Mouse (Mus musculus): ENCODE measurements at regions not wholly inside any gene's neighbourhood (a gene's known extent, or its start where the extent isn't known, plus 50 kb on each side); places are given as distances from the start of the nearest gene placed in this dataset.

- in situ Hi-C loops (cut with MboI, MseI) = no loop called here
These were observed 259.4 kb upstream of the Fn1 start for GRCm38 (mm10) chr1:71912441-71912840.

DNA sequence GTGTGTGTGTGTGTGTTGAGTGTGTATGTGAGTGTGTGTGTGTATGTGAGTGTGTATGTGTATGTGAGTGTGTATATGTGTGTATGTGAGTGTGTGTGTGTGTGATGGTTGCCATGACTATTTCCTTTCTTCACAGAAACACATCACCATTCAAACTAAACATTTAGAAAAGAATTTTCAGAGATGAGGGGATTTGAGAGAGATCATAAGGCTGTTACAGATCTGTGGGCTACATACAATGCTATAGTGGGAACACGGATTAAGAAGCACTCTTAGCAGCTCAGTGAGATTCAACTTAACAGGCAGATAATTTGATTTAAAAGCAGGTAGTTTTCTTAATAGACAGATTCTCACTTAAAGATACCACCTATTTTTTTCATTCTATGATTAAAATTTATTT, 257.1 kb upstream of the Fn1 start:
- in situ Hi-C loops (cut with MboI, MseI) = no loop called here

GRCm38 (mm10) chr1:71909508-71910124, 256.6 kb upstream of the Fn1 start:
- in situ Hi-C loops (cut with MboI, MseI) = loop anchor here (10.0 kb wide), 1 partner anchor 145 kb away; no protein-coding TSS in a partner anchor

DNA sequence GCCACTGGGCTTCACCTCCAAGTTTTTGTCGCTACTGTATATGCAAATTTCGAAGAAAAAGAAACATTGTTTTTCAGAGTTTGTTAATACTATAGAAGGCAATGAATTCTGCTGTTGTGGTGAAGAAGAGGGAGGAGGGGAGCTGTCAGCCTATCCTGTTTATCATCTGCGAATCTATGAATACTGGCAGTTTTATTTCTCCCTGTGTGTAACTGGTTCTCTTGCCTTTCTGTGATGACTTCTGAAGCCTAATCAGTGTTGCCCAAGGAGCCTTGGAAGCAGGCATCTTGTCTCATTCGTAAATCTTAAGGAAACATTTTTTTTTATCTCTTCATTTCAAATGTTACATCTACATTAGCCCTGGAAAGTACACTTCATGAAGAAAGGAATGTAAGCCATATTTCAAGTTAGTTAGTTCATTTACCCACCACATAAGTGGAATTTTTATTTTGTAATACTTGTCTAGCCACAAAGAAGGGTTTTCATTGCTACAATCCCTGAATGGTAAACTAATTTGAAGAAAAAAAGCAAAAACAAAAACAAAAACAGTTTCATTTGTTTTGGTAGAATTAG, 251.5 kb upstream of the Fn1 start:
- in situ Hi-C loops (cut with MboI, MseI) = loop anchor here (10.0 kb wide), 1 partner anchor 140 kb away; no protein-coding TSS in a partner anchor

DNA sequence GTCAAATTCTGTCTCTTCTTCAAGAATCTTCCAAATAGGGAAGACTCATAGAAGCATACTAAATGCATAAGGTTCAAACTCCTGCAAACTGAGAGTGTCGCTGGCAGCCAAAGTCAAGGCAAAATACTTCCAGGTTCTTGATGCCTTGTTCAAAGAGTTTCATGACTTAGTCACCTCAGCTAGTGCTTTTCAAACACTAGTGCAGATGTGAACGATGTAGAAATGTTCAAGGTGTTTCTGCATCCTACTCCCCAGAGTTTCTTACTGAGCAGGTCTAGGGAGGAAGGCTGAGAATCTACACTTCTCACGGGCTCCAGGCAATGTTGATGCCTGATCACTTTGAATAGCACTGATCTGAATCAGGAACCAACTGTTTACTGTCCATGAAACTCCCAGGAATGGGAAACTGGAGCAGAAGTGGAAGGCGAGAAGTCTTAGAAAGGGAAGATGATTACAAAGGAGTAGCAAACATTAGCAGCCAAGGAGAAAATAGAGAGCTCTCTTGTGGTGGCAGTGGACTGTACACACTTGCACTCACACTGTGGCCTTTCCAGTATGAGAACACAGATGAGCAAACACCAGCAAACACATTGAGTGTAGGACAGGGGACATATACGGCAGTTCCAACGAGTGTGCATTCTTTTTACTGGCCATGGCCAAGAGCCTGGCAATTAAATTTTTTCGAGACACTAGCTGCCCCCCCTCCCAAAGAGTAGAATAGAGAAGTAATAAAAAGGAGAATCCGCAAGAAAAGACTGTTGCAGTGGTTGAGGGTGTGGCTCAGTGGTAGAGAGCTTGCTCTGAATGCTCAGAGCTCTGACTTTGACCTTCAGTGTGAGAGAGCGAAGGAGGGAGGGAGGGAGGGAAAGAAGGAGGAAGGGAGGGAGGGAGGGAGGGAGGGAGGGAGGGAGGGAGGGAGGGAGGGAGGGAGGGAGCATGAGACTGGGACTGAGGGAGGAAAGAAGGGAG, 247.4 kb upstream of the Fn1 start:
- in situ Hi-C loops (cut with MboI, MseI) = loop anchor here (10.0 kb wide), 1 partner anchor 136 kb away; no protein-coding TSS in a partner anchor

DNA sequence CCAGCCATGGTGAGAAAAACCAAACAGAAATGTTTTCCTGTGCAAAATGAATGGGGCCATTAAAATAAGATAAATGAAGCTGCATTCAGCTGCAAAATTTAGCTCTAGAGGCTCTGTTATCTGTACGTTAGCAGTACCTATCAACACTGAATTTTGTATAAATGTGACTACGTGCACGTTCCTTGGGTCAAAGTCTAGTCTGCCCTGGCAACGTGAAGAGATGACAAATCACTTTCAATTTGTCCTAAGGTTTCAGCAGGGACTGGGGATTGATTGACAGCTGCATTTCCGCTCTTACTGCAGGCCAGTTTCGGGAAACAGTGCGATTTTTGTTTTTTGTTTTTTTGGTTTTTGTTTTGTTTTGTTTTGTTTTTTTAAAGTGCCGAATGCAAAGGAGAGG, 246.1 kb upstream of the Fn1 start:
- in situ Hi-C loops (cut with MboI, MseI) = no loop called here

DNA sequence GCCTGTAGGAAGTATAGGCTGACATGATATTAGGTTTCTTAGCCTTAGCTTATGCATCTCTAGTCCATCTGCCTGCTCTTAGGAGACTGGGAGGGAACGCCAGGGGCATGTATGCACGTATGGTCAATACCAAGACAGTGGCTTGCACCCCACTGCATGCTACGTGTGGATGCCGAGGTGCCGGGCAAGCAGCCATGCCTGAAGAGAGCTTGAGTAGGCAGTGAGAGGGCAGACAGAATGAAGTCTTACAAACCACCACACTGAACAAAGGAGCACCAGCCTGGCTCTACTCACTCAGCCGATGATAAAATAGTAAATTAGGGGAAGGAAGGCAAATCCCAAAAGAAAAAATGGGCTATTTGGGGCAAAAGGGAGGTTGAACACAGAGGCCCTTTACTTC, 245.2 kb upstream of the Fn1 start:
- in situ Hi-C loops (cut with MboI, MseI) = no loop called here

DNA sequence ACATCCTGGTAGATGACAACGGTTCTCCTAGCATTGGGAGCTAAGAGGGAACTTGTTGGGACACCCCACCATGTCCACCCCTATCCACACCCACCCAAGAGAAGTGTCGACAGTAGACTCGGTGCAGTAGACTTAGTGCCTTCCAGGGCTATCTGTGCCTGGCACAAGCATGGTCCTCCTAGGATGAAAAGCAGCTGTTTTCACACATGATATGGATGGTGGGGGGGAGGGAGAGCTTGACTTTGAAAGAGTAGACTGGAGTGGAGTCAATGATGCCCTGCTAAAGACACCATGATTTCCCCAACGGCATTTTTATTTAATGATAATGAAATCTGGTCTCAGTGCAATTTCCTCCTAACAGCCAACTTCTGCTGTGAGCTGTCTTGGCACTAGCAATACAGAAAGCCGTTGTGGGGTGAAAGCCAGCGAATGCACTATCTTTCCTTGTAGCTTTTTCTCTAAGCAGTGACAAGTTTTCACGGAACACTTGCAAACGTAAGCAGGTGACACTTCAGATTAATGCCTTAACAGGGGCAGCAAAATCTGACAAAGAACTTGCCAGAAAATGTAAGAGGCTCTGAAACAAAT, 244.6 kb upstream of the Fn1 start:
- in situ Hi-C loops (cut with MboI, MseI) = no loop called here

DNA sequence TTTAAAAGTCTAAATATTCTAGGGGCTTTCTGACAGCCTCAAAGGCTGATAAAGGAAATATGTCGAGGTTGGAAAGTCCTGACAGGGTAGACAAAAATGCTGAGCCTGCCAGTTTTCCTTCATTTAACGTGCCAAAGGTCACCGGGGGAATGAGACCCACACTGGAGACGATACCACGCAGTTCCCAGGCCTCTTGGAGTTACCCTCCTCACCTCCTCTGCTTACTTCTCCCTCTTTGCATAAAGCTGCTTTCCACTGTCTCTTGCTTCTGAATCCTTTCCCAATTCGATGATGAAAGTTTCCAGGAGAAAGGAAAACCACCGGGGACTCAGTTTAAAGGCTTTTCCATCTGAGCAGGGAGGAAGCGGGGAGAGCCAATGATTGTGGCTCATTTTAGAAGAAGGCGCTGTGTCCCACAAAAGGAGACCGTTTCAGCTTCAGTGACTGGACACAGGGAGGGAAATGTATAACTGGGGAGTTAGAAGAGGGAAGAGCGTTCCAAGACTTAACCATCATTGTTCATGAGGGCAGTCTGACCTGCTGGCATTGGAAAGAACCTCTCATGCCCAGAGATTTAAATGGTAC, 243.2 kb upstream of the Fn1 start:
- in situ Hi-C loops (cut with MboI, MseI) = no loop called here

- in situ Hi-C loops (cut with MboI, MseI) = no loop called here
These were observed 240.6 kb upstream of the Fn1 start for GRCm38 (mm10) chr1:71893636-71894035.

GRCm38 (mm10) chr1:71887809-71888208, 234.8 kb upstream of the Fn1 start:
- in situ Hi-C loops (cut with MboI, MseI) = no loop called here

- in situ Hi-C loops (cut with MboI, MseI) = no loop called here
These were observed 233.9 kb upstream of the Fn1 start for GRCm38 (mm10) chr1:71886903-71887302.

DNA sequence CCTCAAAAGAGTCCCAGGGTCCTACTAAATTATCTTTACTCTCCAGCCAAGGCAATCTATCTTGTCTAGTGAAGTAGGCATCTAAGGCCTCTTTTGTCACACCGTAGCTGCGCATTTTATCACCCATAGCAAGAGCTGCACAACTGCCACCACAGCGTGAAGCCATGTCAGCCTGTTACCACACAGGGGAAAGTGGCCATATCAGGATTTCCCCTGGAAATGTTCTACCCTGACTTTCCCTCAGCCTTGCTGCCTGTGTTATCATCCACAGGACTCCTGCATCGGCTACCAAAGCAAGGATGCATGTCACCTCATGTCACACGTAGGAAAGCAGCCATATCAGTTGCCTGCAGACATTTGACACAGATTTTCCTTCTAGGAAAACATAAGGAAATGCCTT, 233.2 kb upstream of the Fn1 start:
- in situ Hi-C loops (cut with MboI, MseI) = no loop called here

- in situ Hi-C loops (cut with MboI, MseI) = no loop called here
These were observed 228.9 kb upstream of the Fn1 start for GRCm38 (mm10) chr1:71881851-71882250.

DNA sequence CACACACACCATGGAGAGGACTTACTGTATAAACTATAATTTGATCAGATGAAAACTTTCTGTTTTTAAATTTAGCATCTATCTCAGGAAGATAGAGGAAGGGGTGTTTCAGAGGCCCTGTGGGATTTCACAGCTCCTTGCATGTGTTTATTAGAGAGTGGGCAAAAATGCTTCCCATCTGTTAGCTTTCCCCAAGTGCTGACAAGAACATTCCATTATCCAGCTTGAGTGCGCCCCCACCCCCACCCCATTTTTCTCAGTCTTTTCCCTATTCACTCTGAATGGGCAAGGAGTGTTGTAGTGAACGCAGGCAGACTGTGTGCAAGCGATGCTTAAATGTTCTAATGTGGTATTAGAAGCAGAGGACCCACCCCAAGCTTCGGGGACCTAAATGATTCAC, 228.2 kb upstream of the Fn1 start:
- in situ Hi-C loops (cut with MboI, MseI) = no loop called here

DNA sequence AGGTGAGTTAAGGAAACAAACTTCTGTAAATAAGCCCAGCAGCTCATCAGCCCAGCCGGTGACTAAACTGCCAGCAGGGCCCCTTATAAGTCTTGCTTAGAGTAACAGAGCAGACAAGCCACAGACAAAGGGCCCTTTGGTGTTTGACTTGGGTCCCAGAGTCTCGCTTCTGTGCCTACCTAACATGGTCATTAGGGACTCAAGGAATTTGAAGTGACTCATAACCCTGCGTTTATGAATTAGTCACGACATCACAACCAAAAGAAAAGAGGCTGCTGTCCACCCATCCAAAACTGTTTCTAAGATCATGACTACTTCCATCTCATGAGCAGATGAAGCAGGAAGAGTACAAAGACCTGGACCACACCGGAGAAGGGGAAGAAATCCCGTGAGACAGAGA, 227.5 kb upstream of the Fn1 start:
- in situ Hi-C loops (cut with MboI, MseI) = no loop called here

DNA sequence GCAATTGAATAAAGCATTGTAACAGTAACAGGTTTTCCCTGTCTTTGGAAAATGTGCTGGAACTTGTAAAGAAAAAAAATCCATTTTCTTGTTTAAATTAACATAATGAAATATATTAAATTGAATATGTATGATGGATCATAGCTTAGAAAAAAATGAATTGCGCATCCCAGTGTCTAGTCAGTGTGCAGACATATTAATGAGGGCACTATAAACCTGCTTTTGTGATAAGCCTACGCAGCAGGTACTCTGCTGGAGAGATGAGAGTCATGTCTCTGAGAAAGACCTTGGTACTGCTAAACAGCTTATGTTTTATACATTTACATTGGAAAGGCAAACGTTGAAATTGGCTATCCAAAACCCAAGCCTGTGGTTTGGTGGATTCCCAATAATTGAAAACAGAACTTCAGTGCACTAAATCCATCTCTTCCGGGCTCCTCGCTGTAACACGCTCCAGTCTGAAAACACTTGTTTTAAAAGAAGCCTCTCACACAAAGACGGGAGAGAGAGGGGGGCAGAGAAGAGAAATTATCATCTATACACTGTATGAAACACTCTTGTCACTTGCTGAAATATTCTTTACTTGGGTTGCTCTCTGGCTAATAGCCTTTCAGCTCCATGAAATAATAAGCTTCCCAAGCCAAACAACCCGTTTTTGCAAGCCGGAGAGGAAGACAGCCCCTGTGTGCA, 223.9 kb upstream of the Fn1 start:
- in situ Hi-C loops (cut with MboI, MseI) = no loop called here

DNA sequence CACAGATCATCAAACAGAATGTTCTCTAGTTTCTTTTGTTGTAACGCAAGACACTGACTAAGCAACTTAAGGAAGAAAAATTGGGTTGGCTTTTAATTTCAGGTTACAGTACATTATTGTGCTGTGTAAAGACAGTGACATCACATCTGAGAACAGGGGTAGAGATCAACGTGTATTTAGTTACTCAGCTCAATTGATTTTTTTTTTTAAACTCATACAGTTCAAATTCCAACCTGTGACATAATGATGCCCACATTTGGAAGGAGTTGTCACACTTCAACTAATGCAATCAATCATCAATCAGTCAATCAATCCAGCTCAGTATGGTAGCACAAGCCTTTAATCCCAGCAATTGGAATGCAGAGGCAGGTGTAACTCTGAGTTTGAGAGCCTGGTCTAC, 221.0 kb upstream of the Fn1 start:
- in situ Hi-C loops (cut with MboI, MseI) = no loop called here

DNA sequence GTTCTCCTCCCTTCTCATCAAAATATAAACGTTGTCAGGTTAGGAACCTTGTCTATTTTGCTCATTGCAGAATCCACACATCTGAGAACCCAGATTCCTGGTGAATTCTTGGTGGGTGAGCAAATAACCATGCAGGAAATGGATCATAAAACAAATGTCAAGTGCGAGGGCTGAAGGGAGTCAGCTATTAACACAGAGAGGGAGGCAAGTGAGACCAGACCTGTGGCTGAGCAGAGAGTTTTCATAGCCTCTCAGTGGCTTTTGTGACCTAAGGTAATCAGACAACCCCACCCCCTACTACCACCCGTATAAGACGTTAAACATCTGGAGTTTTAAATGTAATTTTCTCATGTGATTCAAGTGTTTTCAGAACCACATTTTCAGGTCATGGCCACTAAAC, 212.7 kb upstream of the Fn1 start:
- in situ Hi-C loops (cut with MboI, MseI) = no loop called here

GRCm38 (mm10) chr1:71864749-71865148, 211.7 kb upstream of the Fn1 start:
- in situ Hi-C loops (cut with MboI, MseI) = no loop called here

GRCm38 (mm10) chr1:71853212-71853611, 200.2 kb upstream of the Fn1 start:
- in situ Hi-C loops (cut with MboI, MseI) = no loop called here

Measured in T-helper 2 cell (primary cell).